In the genomic region with DNA sequence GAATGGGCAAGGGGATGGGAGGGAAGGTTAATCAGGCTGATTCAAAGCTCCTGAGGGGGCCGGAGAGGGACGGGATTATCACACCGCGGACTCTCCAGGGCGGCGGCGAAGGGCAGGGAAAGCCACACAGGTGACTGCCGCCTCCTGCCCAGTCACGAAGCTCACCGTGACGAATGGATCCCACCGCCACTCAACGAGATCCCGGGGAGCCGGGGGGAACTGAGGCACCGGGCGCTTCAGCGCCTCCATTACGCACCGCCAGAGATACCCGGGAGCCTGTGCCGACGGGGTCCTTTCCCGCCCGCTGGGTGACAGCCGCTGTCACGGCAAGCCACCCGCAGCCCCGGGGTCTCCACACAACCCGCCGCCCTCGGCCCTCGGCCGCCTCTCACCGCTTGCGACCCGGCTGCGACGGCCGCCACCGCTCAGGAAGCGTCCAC, we compare ENCODE assay signal across 8 mouse cellular contexts. TPM values are rescaled to one million over a fixed set of nuclear protein-coding genes. Genes with fewer than 3 reads are reported as not detected.
DNase-seq lines count a peak whose midpoint lies in the region; ATAC-seq and TF ChIP-seq lines count a peak whose summit lies in the region.

No protein-coding gene starts in this region.

- peak; percentile 33; the same call in 1 of the 2 replicates for ATAC-seq in cerebellum, adult (ENCODE audit: insufficient number of reproducible peaks, low FRiP score, low TSS enrichment)
- peak; percentile 38 for ATAC-seq in lung, postnatal 0 days
- ATAC-seq in limb, embryonic 15.5 days (ENCODE audit: insufficient number of reproducible peaks, low FRiP score, low TSS enrichment, low read depth) = peak; percentile 40; the same call in 1 of the 2 replicates
- peak; percentile 80 for ATAC-seq in neural tube, embryonic 14.5 days (ENCODE audit: low read depth)

- H3K4me2 ChIP-seq in lung, postnatal 0 days (replicated peaks; ENCODE audit: low read depth, low read length) = peak overlapping the region; percentile 84
- peak overlapping the region; percentile 73 for H3K4me2 ChIP-seq in limb, embryonic 15.5 days
- peak overlapping the region; percentile 81 for H3K4me2 ChIP-seq in neural tube, embryonic 14.5 days (ENCODE audit: low read depth, low read length)

- no peak for TF ChIP-seq EP300 in lung, postnatal 0 days (IDR thresholded peaks at IDR 0.05)

- under 1% methylated on average over 28 of the region's 42 CpGs for WGBS in lung, postnatal 0 days
- 0% methylated on average over 40 of the region's 42 CpGs for WGBS in forebrain, embryonic 10.5 days
- 0% methylated on average over 35 of the region's 42 CpGs for WGBS in limb, embryonic 15.5 days
- WGBS in neural tube, embryonic 14.5 days = 0% methylated on average over 31 of the region's 42 CpGs

- no peaks in the 10 kb centered on the region for H3K9me3 ChIP-seq in lung, postnatal 0 days (ENCODE audit: low read length)
- H3K9me3 ChIP-seq in forebrain, embryonic 10.5 days = no peaks in the 10 kb centered on the region
- no peaks in the 10 kb centered on the region for H3K9me3 ChIP-seq in limb, embryonic 15.5 days
- H3K9me3 ChIP-seq in neural tube, embryonic 14.5 days (ENCODE audit: control insufficient read depth, low read length) = no peaks in the 10 kb centered on the region

- no peak for DNase-seq in cerebellum, postnatal 25 days
- peak; percentile 29 for DNase-seq in lung, postnatal 0 days (ENCODE audit: low spot score)
- DNase-seq in lung, postnatal 14 days = no peak
- DNase-seq in forebrain, embryonic 10.5 days (ENCODE audit: extremely low spot score, low spot score) = no peak
- DNase-seq in urinary bladder, postnatal 36 days (ENCODE audit: low spot score in 2 of 2) = no peak

- H3K27me3 ChIP-seq in lung, postnatal 0 days (replicated peaks; ENCODE audit: insufficient read depth, low read length) = no peaks in the 10 kb centered on the region
- no peaks in the 10 kb centered on the region for H3K27me3 ChIP-seq in forebrain, embryonic 10.5 days (ENCODE audit: poor library complexity, severe bottlenecking)
- no peaks in the 10 kb centered on the region for H3K27me3 ChIP-seq in limb, embryonic 15.5 days
- no peaks in the 10 kb centered on the region for H3K27me3 ChIP-seq in neural tube, embryonic 14.5 days (ENCODE audit: control insufficient read depth, insufficient read depth, low read length)

- H3K9ac ChIP-seq in lung, postnatal 0 days (replicated peaks; ENCODE audit: low read depth) = peak overlapping the region; percentile 95
- peak overlapping the region; percentile 70 for H3K9ac ChIP-seq in limb, embryonic 15.5 days
- H3K9ac ChIP-seq in neural tube, embryonic 14.5 days (replicated peaks; ENCODE audit: low read depth, low read length) = peak overlapping the region; percentile 92

- TF ChIP-seq CTCF in lung, postnatal 0 days (IDR thresholded peaks at IDR 0.05) = no peak

- H3K4me1 ChIP-seq in lung, postnatal 0 days (ENCODE audit: insufficient read depth, low read depth, low read length) = no peaks in the 10 kb centered on the region
- H3K4me1 ChIP-seq in forebrain, embryonic 10.5 days = peaks cover 21% of the 10 kb centered on the region
- peaks cover 10% of the 10 kb centered on the region for H3K4me1 ChIP-seq in limb, embryonic 15.5 days
- H3K4me1 ChIP-seq in neural tube, embryonic 14.5 days (ENCODE audit: control insufficient read depth, insufficient read depth, low read length) = peaks cover 10% of the 10 kb centered on the region; the same call in 1 of the 2 replicates

- H3K27ac ChIP-seq in lung, postnatal 0 days (ENCODE audit: low read length) = peak overlapping the region; percentile 91
- H3K27ac ChIP-seq in forebrain, embryonic 10.5 days = peak overlapping the region; percentile 92
- peak overlapping the region; percentile 93 for H3K27ac ChIP-seq in limb, embryonic 15.5 days
- peak overlapping the region; percentile 93 for H3K27ac ChIP-seq in neural tube, embryonic 14.5 days (ENCODE audit: low read depth, low read length)

- peak overlapping the region; percentile 91 for H3K4me3 ChIP-seq in lung, postnatal 0 days (ENCODE audit: low read depth, low read length)
- H3K4me3 ChIP-seq in forebrain, embryonic 10.5 days = peak overlapping the region; percentile 95
- peak overlapping the region; percentile 97 for H3K4me3 ChIP-seq in limb, embryonic 15.5 days
- peak overlapping the region; percentile 85 for H3K4me3 ChIP-seq in neural tube, embryonic 14.5 days (ENCODE audit: low read depth, low read length)

- peaks cover 4% of the 10 kb centered on the region; the same call in 1 of the 2 replicates for H3K36me3 ChIP-seq in lung, postnatal 0 days (ENCODE audit: insufficient read depth, low read length)
- H3K36me3 ChIP-seq in forebrain, embryonic 10.5 days (replicated peaks) = peaks cover 29% of the 10 kb centered on the region
- H3K36me3 ChIP-seq in limb, embryonic 15.5 days = peaks cover 18% of the 10 kb centered on the region
- peaks cover 8% of the 10 kb centered on the region; the same call in 1 of the 2 replicates for H3K36me3 ChIP-seq in neural tube, embryonic 14.5 days (ENCODE audit: control insufficient read depth, insufficient read depth, low read length)

RNA-seq across cellular contexts. Expression of gene Synj1, which starts 0.5 kb away (rescaled TPM):
- 12.7 and 13.1 TPM in 2 replicates for polyA plus RNA-seq in lung, postnatal 0 days (2015; fragmentation: Nextera tagmentation; extraction: Ambion mirVana)
- polyA plus RNA-seq in forebrain, embryonic 10.5 days (2016; fragmentation: Nextera tagmentation; extraction: Ambion mirVana) = 12.2 and 12.8 TPM in 2 replicates
- polyA plus RNA-seq in limb, embryonic 15.5 days (2015; fragmentation: Nextera tagmentation; extraction: Ambion mirVana) = 10.4 and 10.9 TPM in 2 replicates
- polyA plus RNA-seq in neural tube, embryonic 14.5 days (2014; fragmentation: Nextera tagmentation; extraction: Ambion mirVana) = 62.7 and 72.0 TPM in 2 replicates

RNA-seq across cellular contexts. Expression of gene Paxbp1, which starts 33.7 kb away (rescaled TPM):
- 20.3 and 23.9 TPM in 2 replicates for polyA plus RNA-seq in lung, postnatal 0 days (2015; fragmentation: Nextera tagmentation; extraction: Ambion mirVana)
- 67.0 and 70.8 TPM in 2 replicates for polyA plus RNA-seq in forebrain, embryonic 10.5 days (2016; fragmentation: Nextera tagmentation; extraction: Ambion mirVana)
- polyA plus RNA-seq in limb, embryonic 15.5 days (2015; fragmentation: Nextera tagmentation; extraction: Ambion mirVana) = 51.9 and 55.1 TPM in 2 replicates
- polyA plus RNA-seq in neural tube, embryonic 14.5 days (2014; fragmentation: Nextera tagmentation; extraction: Ambion mirVana) = 89.2 and 96.1 TPM in 2 replicates
